Mouse (Mus musculus) megakaryocyte-erythroid progenitor cell, adult 5 weeks (primary cell): ENCODE measurements around the gene Elob. TPM values are rescaled to one million over a fixed set of nuclear protein-coding genes. Genes with fewer than 3 reads are reported as not detected.

Source experiments
- polyA plus RNA-seq: library from polyadenylated mRNA; stranded (reverse); fragments of >175 nt; gene quantifications from 2 replicates; pipeline ENCODE4 v1.2.3, GENCODE M21; 2012

Gene Elob
- 607 and 611 TPM in 2 replicates for polyA plus RNA-seq

DNA sequence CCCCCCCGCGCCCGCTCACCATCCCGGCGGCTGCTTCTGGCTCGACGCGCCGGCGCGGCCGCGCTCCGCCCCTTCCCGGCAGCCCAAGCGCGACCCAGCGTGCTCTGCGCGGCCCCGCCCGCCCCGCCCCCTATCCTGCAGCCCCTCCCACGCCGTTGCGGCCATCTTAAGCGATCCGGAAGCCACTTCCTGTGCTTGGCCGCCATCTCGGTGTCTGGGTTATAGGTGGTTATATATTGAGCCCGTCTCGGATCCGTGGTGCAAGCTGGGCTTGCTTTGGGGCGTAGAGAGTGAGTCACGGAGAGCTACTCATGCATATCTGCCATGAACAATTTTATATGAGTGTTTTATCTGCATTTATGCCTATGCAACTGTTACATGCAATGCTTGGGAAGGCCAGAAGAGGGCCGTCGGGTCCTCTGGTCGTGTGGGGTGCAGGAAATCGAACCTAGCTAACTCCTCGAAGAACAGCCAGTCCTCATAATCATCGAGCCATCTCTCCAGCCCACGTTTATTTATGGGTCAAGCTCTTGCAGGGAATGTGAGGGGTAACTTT lies at the start of gene Elob:
Elob (minus strand) TSS at position 73 of the 556 bp plus-strand sequence.

DNA sequence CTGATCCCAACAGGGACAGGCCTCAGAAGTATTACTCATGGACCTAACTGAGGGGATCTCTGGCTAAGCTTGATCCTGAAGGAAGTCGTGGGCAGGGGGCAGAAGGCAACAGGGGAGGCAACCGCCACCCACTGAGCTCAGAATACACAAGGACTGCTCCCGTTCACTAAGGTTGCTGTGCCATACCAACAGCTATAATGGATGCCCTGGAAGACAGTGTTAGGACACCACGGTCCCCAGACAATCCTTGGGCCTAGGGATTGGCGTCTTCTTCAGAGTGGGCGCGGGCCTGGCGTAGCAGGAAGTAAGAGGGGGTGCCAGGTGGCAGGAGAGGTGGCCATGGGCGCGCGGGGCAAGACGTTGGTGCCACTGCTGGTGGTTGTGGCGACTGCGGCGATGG lies 38.8 kb upstream of the Elob start, which contains the start of gene Prss21:
Prss21 (plus strand) TSS at position 301 of the 400 bp plus-strand sequence.

DNA sequence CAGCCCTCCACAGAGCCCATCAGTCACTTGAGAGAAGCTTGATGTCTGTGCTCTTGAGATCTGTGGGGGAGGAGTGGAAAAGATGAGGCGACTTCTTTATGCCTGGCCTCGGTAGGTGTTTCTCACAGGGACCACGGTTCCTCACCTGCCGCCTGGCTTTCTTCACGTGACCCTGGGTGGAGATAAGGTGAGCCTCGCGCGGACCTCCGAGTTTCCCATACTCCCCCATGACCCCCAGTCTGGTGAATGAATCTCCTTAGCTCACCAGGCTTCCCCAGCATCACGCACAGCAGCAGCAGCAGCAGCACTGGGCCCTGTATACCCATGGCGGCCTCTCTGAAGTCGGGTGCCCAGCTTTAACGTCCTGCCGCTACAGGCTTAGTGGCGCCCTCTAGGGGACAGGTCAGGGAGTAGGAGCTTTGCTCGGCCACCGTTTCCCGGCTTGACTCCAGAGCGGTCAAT lies 14.9 kb upstream of the Elob start, which contains the start of the genes Prss32 and Prss41:
Prss32 (plus strand) TSS at position 44 of the 462 bp plus-strand sequence.
Prss41 (minus strand) TSS at position 361 of the 462 bp plus-strand sequence.

DNA sequence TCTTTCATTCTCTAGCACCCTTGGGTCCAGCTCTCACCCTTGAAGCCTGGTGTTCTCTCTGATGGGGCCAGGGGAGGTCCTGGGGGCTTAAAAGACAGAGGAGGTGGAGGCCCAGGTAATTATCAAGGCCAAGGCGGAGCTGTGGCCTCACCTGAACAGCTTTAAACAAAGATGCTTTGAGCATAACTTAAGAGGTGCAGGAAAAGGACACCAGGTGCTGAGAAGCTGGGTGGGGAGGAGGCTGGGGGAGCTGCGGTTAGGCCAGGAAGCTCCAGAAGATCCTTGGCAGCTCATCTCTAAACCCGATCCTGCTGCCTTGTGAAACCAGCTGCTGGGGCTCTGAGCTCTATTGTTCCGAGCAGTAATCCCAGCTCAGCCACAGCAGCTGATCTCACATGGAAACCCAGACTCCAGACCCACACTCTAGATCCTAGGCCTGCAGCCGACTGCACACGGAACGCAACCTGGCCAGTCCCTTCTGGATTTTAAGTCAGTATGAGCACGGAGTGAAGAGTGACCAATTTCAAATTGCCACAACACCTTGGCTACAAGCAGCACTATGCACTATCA lies 7.2 kb upstream of the Elob start, which contains the start of gene Prss33:
Prss33 (minus strand) TSS at position 51 of the 570 bp plus-strand sequence.

DNA sequence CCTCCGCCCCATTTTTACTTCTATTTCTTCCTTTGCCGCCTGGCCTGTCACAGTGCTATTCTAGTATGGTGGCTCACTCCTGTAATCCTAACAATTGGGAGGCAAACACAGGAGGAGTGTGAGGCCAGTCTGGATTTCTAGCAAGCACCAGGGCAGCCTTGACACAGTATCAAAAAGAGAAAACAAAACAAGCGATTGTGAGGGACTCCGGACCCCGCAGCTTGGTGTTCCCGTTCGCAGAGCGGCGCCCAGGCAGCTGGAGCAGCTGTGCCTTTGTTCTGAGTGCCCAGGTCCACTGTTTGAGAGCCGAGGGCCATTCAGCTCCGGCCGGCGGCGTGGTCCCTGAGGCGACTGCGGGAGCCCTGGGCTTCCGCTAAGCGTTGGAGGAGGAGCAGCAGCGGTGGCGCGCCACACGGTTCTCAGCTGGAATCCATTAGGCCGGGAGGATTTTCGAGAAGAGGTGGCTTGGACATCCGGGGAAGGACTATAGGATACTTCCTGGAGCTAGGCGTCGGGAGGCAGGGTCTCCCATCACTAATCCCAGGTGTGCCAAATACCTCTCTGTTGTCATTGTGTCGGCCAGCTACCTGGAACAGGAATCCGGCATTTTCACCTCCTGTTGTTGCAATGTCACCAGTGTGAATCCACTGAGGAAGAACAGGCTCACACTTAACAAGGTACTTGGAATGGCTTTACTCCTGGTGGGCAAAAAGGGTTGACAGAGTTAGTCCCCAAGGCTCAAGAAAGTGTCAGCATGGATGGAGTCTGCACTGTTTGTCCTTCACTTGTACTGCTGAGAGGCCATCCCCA lies 38.5 kb downstream of the Elob start, which contains the start of gene Srrm2:
Srrm2 (plus strand) TSS at position 264 of the 810 bp plus-strand sequence.

DNA sequence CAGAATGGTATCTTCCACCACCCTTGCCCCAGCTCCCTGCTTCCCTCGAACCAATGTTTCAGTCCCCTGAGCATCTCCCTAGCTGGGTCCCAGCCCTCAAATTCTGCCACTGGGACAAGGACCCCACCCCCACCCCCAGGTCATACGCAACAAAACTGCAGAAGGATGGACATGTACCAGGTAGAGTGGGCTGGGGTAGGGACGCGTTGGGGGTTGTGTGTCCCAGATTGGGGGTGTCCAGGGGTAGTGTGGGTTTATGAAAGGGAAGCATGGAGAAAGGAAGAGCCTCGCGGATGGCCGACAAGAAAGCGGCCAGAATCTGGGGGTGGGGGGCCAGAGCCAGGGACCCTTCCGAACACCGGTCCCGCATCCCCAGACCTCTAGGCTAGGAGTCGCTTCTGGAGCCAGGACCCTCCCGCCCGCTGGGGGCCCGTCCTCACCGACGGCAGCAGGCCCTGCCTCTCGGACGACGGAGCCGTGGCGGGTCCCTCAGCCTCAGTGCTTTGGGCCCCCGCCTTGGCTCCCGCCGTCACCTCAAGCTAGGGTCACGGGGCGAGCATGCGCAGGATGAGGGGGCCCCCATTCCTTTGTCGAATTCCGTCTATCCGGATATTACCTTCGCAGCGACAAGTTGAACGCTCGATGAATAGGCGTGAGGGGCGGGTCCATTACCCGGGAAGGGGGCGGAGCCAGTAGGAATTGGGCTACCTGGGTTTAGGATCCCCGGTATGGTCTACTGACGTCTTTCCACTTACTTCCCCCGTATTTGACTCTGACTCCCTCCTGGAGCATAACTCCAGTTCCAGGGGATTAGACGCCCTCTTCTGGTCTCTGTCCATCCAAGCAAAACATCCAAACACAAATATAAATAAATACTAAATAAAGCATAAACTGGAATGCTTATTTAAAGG lies 43.1 kb downstream of the Elob start, which contains the start of gene Flywch2:
Flywch2 (minus strand) TSS at position 521 of the 911 bp plus-strand sequence.

Other genes with a start within 250 kb of the Elob start
- 0.21 and 0.53 TPM in 2 replicates for gene Zfp13, start 229.6 kb downstream of the Elob start, polyA plus RNA-seq
- 0.04 TPM in 1 of 2 replicates, not detected in the other for gene Zscan10, start 228.3 kb downstream of the Elob start, polyA plus RNA-seq
- gene Mmp25, start 183.9 kb downstream of the Elob start, polyA plus RNA-seq = 3.6 and 6.2 TPM in 2 replicates
- 0.12 TPM in 1 of 2 replicates, not detected in the other for gene Bicdl2, start 168.6 kb downstream of the Elob start, polyA plus RNA-seq
- gene Hcfc1r1, start 155.5 kb downstream of the Elob start, polyA plus RNA-seq = 198 and 201 TPM in 2 replicates
- gene Thoc6, start 155.3 kb downstream of the Elob start, polyA plus RNA-seq = 85.4 and 101 TPM in 2 replicates
- 59.9 and 90.1 TPM in 2 replicates for gene Tnfrsf12a, start 151.7 kb downstream of the Elob start, polyA plus RNA-seq
- not detected in 2 replicates for gene Cldn6, start 149.9 kb downstream of the Elob start, polyA plus RNA-seq
- not detected in 2 replicates for gene Cldn9, start 145.1 kb downstream of the Elob start, polyA plus RNA-seq
- 0.04 TPM in 1 of 2 replicates, not detected in the other for gene 1520401A03Rik, start 106.4 kb downstream of the Elob start, polyA plus RNA-seq
- gene Pkmyt1, start 102.8 kb downstream of the Elob start, polyA plus RNA-seq = 234 and 248 TPM in 2 replicates
- 6.6 and 11.9 TPM in 2 replicates for gene Paqr4, start 88.3 kb downstream of the Elob start, polyA plus RNA-seq
- gene Kremen2, start 83.3 kb downstream of the Elob start, polyA plus RNA-seq = 0.10 and 0.19 TPM in 2 replicates
- 48.3 and 66.6 TPM in 2 replicates for gene Flywch1, start 57.5 kb downstream of the Elob start, polyA plus RNA-seq
- gene Flywch2, start 43.1 kb downstream of the Elob start, polyA plus RNA-seq = 13.9 and 18.9 TPM in 2 replicates
- gene Srrm2, start 38.6 kb downstream of the Elob start, polyA plus RNA-seq = 226 and 408 TPM in 2 replicates
- not detected in 2 replicates for gene Prss33, start 6.9 kb upstream of the Elob start, polyA plus RNA-seq
- not detected in 2 replicates for gene Prss32, start 14.7 kb upstream of the Elob start, polyA plus RNA-seq
- gene Prss41, start 15.0 kb upstream of the Elob start, polyA plus RNA-seq = not detected in 2 replicates
- not detected in 2 replicates for gene Prss21, start 38.9 kb upstream of the Elob start, polyA plus RNA-seq
- gene Dcpp1, start 51.7 kb upstream of the Elob start, polyA plus RNA-seq = not detected in 2 replicates
- gene Dcpp2, start 51.7 kb upstream of the Elob start, polyA plus RNA-seq = not detected in 2 replicates
- not detected in 2 replicates for gene Dcpp3, start 88.3 kb upstream of the Elob start, polyA plus RNA-seq
- gene Sbp, start 112.5 kb upstream of the Elob start, polyA plus RNA-seq = not detected in 2 replicates
- not detected in 2 replicates for gene Sbpl, start 126.1 kb upstream of the Elob start, polyA plus RNA-seq
- gene Prss30, start 151.4 kb upstream of the Elob start, polyA plus RNA-seq = 0.25 and 0.40 TPM in 2 replicates
- 0.04 TPM in 1 of 2 replicates, not detected in the other for gene Prss22, start 169.0 kb upstream of the Elob start, polyA plus RNA-seq
- not detected in 2 replicates for gene Prss27, start 209.0 kb upstream of the Elob start, polyA plus RNA-seq
- gene Kctd5, start 244.3 kb upstream of the Elob start, polyA plus RNA-seq = 11.5 and 14.5 TPM in 2 replicates